Mouse (Mus musculus) neural tube, embryonic 12.5 days (tissue): ENCODE data around the gene Elmo1. TPM values are rescaled to one million over a fixed set of nuclear protein-coding genes. Genes with fewer than 3 reads are reported as not detected.

Experiments used
- ATAC-seq: fragments of 200-750 bp; cut with Nextera tagmentation; 2 replicates; pipeline ENCODE4 v1.8.0; 2017; ENCODE audit warnings: low read depth, mild to moderate bottlenecking, moderate TSS enrichment, moderate library complexity; ENCODE audit not compliant: low FRiP score
- H3K27ac ChIP-seq: fragments of 300-500 bp; sonication (generic); 2 replicates; pipeline ENCODE4 v1.5.1; 2016
- H3K27me3 ChIP-seq: fragments of 300-500 bp; sonication (generic); replicated peaks from 2 replicates; pipeline ENCODE4 v1.6.1; 2016; ENCODE audit warnings: mild to moderate bottlenecking
- H3K36me3 ChIP-seq: fragments of 300-500 bp; sonication (generic); 2 replicates; pipeline ENCODE4 v1.6.1; 2016; ENCODE audit warnings: mild to moderate bottlenecking
- H3K4me1 ChIP-seq: fragments of 300-500 bp; sonication (generic); 2 replicates; pipeline ENCODE4 v1.6.1; 2016
- H3K4me2 ChIP-seq: fragments of 300-500 bp; sonication (generic); replicated peaks from 2 replicates; pipeline ENCODE4 v1.6.1; 2016; ENCODE audit warnings: mild to moderate bottlenecking
- H3K4me3 ChIP-seq: fragments of 300-500 bp; sonication (generic); 2 replicates; pipeline ENCODE4 v1.5.1; 2016
- H3K9ac ChIP-seq: fragments of 300-500 bp; sonication (generic); 2 replicates; pipeline ENCODE4 v1.6.1; 2016; ENCODE audit warnings: mild to moderate bottlenecking
- H3K9me3 ChIP-seq: fragments of 300-500 bp; sonication (generic); 2 replicates; pipeline ENCODE4 v1.6.1; 2016; ENCODE audit warnings: mild to moderate bottlenecking
- WGBS: fragments of 180-500 bp; shearing (Covaris S2); methylation state at CpG from one replicate; pipeline ENCODE4 v1.1.7; 2016; 5-methylcytosine and 5-hydroxymethylcytosine counted together
- polyA plus RNA-seq: library from polyadenylated mRNA; unstranded; fragments of >200 nt; fragmentation: Nextera tagmentation; extraction: Ambion mirVana; gene quantifications from 2 replicates; pipeline ENCODE4 v1.2.1, GENCODE M21; 2016

Elmo1 gene
- polyA plus RNA-seq, 1 experiment from 2014 or later, result 39.5 TPM

DNA sequence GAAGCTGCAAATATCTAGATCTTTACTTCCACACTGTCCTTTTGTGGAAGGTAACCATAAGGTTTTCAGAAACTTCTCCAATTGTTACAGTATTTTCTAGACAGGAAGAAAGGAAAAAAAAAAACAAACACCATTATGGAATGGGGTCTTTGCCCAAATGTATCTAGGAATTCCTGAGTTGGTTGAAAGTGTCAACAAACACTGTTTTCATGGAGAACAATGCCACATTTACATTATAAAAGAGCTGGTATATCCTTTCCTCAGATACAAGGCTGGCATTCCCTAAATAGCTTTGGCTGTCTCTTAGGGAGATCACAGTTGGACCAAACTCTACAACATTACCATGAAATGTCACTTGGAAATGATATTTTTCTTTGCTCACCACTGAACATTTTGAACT is 411.5 kb downstream of the Elmo1 start:
- Histone ChIP-seq H3K9me3 (no peaks in the 10 kb centered on the region), H3K4me3 (no peak overlapping the region), H3K4me1 (0 out of 2 replicates have a peak, but pooled peaks cover 3% of the 10 kb centered on the region), H3K27me3 (no peaks in the 10 kb centered on the region), H3K27ac (no peak overlapping the region), H3K36me3 (no peaks in the 10 kb centered on the region), H3K4me2 (no peak overlapping the region), H3K9ac (no peak overlapping the region)
- no peak for ATAC-seq

DNA sequence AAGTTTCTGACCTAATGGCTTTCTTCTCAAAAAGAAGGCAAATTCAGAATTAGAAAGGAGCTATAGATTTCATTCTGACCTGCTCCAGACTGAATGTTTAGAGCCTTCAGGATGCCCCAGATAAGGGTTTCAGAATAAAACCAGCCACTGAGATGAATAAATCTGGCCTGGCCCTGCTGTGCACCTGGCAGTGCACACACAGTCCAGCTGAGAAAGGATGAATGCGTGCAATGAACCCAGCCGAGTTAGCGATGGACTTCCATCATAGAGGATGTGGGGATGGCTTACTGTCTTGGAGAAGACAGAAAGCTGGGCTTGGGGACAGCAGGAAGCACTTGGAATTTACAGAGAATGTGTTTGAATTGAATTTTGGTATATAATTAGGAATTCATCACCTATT is 413.0 kb downstream of the Elmo1 start:
- peaks cover 14% of the 10 kb centered on the region; the same call in 1 of the 2 replicates for H3K4me1 ChIP-seq
- ATAC-seq, result no peak
- no peaks in the 10 kb centered on the region for H3K36me3 ChIP-seq
- H3K9ac ChIP-seq, result no peak overlapping the region
- H3K27ac ChIP-seq, result no peak overlapping the region
- no peak overlapping the region for H3K4me2 ChIP-seq
- no peaks in the 10 kb centered on the region for H3K27me3 ChIP-seq
- WGBS, result 70% methylated on average over 3 of the region's 3 CpGs
- H3K9me3 ChIP-seq, result no peaks in the 10 kb centered on the region
- no peak overlapping the region for H3K4me3 ChIP-seq

GRCm38 (mm10) chr13:20507381-20508129 is 417.2 kb downstream of the Elmo1 start:
- Histone ChIP-seq H3K4me3 (no peak overlapping the region), H3K4me2 (no peak overlapping the region), H3K4me1 (peaks cover 19% of the 10 kb centered on the region; the same call in 1 of the 2 replicates), H3K9ac (no peak overlapping the region), H3K27me3 (no peaks in the 10 kb centered on the region), H3K36me3 (no peaks in the 10 kb centered on the region), H3K27ac (no peak overlapping the region), H3K9me3 (no peaks in the 10 kb centered on the region)
- no peak for ATAC-seq
- 47% methylated on average over 10 of the region's 10 CpGs for WGBS

DNA sequence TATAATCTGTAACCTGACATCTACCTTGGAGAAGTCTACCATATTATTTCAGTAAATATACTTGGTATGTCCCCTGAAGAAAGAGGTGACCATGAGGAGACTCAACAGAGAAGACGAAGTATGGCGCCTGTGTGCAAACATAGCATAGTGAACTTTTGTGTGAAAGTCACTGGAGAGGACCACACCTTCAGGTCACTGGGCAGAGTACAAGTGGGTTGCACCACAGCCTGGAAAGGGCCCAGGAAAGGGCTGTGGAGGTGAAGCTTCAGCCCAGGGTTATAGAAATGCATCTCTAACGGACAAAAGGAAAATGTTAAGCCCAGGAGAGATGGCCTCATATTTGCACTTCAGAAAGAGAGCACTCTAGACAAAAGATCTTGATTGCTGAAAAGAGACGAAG is 420.6 kb downstream of the Elmo1 start:
- 94% methylated on average over 4 of the region's 4 CpGs for WGBS
- Histone ChIP-seq H3K4me1 (peaks cover 19% of the 10 kb centered on the region; the same call in 1 of the 2 replicates), H3K4me2 (no peak overlapping the region), H3K9me3 (no peaks in the 10 kb centered on the region), H3K4me3 (no peak overlapping the region), H3K27me3 (no peaks in the 10 kb centered on the region), H3K9ac (no peak overlapping the region), H3K27ac (no peak overlapping the region), H3K36me3 (no peaks in the 10 kb centered on the region)
- ATAC-seq, result no peak

GRCm38 (mm10) chr13:20512317-20513240 is 422.2 kb downstream of the Elmo1 start:
- H3K9me3 ChIP-seq, result no peaks in the 10 kb centered on the region
- H3K27ac ChIP-seq, result no peak overlapping the region
- 23% methylated on average over 10 of the region's 10 CpGs for WGBS
- H3K4me1 ChIP-seq, result peaks cover 13% of the 10 kb centered on the region; the same call in 1 of the 2 replicates
- H3K27me3 ChIP-seq, result no peaks in the 10 kb centered on the region
- H3K36me3 ChIP-seq, result no peaks in the 10 kb centered on the region
- 0 out of 2 replicates have a peak overlapping the region, but pooled peaks have one; percentile 10 for H3K4me2 ChIP-seq
- H3K9ac ChIP-seq, result no peak overlapping the region
- H3K4me3 ChIP-seq, result no peak overlapping the region
- peak; percentile 90 for ATAC-seq

- no peak overlapping the region for H3K4me3 ChIP-seq
- H3K4me2 ChIP-seq, result no peak overlapping the region
- H3K9ac ChIP-seq, result no peak overlapping the region
- 95% methylated on average over 3 of the region's 3 CpGs for WGBS
- ATAC-seq, result no peak
- no peaks in the 10 kb centered on the region for H3K9me3 ChIP-seq
- no peaks in the 10 kb centered on the region for H3K36me3 ChIP-seq
- H3K27ac ChIP-seq, result no peak overlapping the region
- H3K4me1 ChIP-seq, result 0 out of 2 replicates have a peak, but pooled peaks cover 8% of the 10 kb centered on the region
- H3K27me3 ChIP-seq, result no peaks in the 10 kb centered on the region
Observed at GRCm38 (mm10) chr13:20514721-20515120, 424.3 kb downstream of the Elmo1 start.

DNA sequence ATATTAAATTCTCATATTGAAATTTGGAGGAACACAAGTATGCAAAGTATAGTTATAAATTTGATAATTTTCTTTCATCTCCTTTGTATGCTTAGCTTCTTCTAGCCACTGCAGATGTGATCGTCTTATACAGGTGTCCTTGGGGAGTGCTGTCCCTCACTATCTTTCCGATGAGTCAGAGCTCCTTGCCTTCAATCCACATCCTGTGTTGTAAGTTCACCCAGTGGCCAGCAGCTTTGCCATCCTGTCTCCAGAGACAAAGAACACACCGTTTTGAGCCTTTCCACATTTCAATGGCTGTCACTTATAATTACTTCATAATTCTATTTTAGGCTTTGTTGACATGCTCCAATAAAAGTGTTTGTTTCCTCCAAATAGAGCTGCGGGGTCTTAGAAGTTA is 425.7 kb downstream of the Elmo1 start:
- Histone ChIP-seq H3K9ac (no peak overlapping the region), H3K4me1 (0 out of 2 replicates have a peak, but pooled peaks cover 8% of the 10 kb centered on the region), H3K4me3 (no peak overlapping the region), H3K9me3 (no peaks in the 10 kb centered on the region), H3K27me3 (no peaks in the 10 kb centered on the region), H3K4me2 (no peak overlapping the region), H3K36me3 (no peaks in the 10 kb centered on the region), H3K27ac (no peak overlapping the region)
- no peak for ATAC-seq
- WGBS, result 83% methylated on average over 4 of the region's 4 CpGs

DNA sequence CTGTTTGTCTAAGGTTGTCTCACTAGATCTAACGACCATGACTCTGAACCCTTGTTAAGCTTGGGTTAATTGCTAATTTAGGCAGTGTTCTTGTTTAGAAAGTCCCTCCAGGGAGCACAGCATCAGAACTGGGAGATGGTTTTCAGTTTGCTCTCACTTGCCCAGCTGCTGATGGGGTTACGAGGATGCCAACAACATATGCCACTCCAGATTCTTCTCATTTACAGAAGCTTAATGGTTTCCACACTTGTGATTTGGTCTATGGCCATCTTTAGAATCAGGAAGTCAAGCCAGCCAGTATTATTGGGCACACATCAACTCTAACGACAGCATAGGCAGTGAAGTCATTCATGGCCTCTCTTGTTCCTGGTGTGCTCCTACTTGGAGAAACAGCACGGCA is 427.3 kb downstream of the Elmo1 start:
- 70% methylated on average over 4 of the region's 4 CpGs for WGBS
- Histone ChIP-seq H3K4me2 (no peak overlapping the region), H3K36me3 (no peaks in the 10 kb centered on the region), H3K4me1 (0 out of 2 replicates have a peak, but pooled peaks cover 2% of the 10 kb centered on the region), H3K27ac (no peak overlapping the region), H3K4me3 (no peak overlapping the region), H3K27me3 (no peaks in the 10 kb centered on the region), H3K9ac (no peak overlapping the region), H3K9me3 (no peaks in the 10 kb centered on the region)
- no peak for ATAC-seq

GRCm38 (mm10) chr13:20521492-20521891 is 431.1 kb downstream of the Elmo1 start:
- no peak overlapping the region for H3K4me3 ChIP-seq
- H3K27ac ChIP-seq, result no peak overlapping the region
- no peaks in the 10 kb centered on the region for H3K4me1 ChIP-seq
- no peaks in the 10 kb centered on the region for H3K27me3 ChIP-seq
- ATAC-seq, result no peak
- no peak overlapping the region for H3K4me2 ChIP-seq
- no peaks in the 10 kb centered on the region for H3K36me3 ChIP-seq
- no peak overlapping the region for H3K9ac ChIP-seq
- no peaks in the 10 kb centered on the region for H3K9me3 ChIP-seq
- 79% methylated on average over 3 of the region's 3 CpGs for WGBS

DNA sequence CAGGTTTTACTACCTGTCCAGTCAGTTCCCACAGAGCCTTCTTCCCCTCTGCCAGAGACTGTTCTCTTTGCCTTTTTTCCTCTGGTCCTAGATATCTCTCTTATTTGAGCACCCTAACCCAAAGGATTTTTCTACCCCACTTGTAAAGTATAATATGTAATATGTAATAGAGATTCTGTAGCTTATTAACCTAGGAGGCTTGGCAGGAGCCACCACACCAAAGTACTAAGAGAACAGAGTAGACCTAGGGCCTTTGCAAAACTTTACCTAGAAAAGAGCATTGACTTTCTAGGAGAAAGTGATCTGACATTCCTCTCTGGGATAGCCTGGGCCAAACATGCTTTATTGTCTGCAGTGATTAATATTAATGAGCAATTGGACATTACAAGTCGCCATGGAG is 433.3 kb downstream of the Elmo1 start:
- Histone ChIP-seq H3K4me2 (no peak overlapping the region), H3K4me1 (peaks cover 2% of the 10 kb centered on the region; the same call in 1 of the 2 replicates), H3K36me3 (no peaks in the 10 kb centered on the region), H3K27me3 (no peaks in the 10 kb centered on the region), H3K27ac (no peak overlapping the region), H3K9ac (no peak overlapping the region), H3K9me3 (no peaks in the 10 kb centered on the region), H3K4me3 (no peak overlapping the region)
- no peak for ATAC-seq
- WGBS, result 77% methylated on average over 1 of the region's 1 CpGs

DNA sequence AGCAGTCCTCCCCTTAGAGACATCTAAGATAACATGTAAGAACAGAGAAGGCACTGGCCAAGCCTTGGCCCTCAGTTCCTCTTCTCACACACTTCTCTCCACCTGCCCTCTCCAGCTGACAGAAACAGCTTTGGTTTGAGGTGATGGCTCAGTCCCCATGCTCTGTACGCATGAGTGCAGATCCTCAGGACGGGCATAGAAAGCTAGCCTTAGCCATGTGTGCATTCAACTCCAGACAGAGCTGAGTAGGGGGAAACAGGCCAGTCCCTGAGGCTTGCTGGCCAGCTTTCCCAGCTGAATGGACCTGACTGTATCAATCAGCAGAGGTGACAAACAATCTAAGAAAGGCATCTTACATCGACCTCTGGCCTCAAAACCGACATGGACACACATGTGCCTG is 435.4 kb downstream of the Elmo1 start:
- H3K9me3 ChIP-seq, result no peaks in the 10 kb centered on the region
- H3K4me3 ChIP-seq, result no peak overlapping the region
- 71% methylated on average over 4 of the region's 4 CpGs for WGBS
- no peaks in the 10 kb centered on the region for H3K36me3 ChIP-seq
- H3K27ac ChIP-seq, result no peak overlapping the region
- no peak overlapping the region for H3K4me2 ChIP-seq
- ATAC-seq, result no peak
- no peaks in the 10 kb centered on the region for H3K27me3 ChIP-seq
- H3K9ac ChIP-seq, result no peak overlapping the region
- H3K4me1 ChIP-seq, result peaks cover 2% of the 10 kb centered on the region; the same call in 1 of the 2 replicates

GRCm38 (mm10) chr13:20537053-20537452 is 446.7 kb downstream of the Elmo1 start:
- no peak for ATAC-seq
- 86% methylated on average over 1 of the region's 1 CpGs for WGBS
- Histone ChIP-seq H3K4me2 (no peak overlapping the region), H3K27ac (no peak overlapping the region), H3K27me3 (no peaks in the 10 kb centered on the region), H3K36me3 (no peaks in the 10 kb centered on the region), H3K4me1 (no peaks in the 10 kb centered on the region), H3K9me3 (no peaks in the 10 kb centered on the region), H3K4me3 (no peak overlapping the region), H3K9ac (no peak overlapping the region)
